Mouse (Mus musculus): Measurements from ENCODE around the gene 9630041A04Rik.

The 9630041A04Rik gene

GRCm38 (mm10) chr9:101918771-101919170 is 57.1 kb downstream of the 9630041A04Rik start:
- no peak for DNase-seq (ENCODE audit: low spot score in 2 of 2)

- no peak for DNase-seq (ENCODE audit: low spot score in 2 of 2)
These were observed 57.7 kb downstream of the 9630041A04Rik start for GRCm38 (mm10) chr9:101919324-101919723.

GRCm38 (mm10) chr9:101922846-101923245 is 61.2 kb downstream of the 9630041A04Rik start:
- DNase-seq (ENCODE audit: low spot score in 2 of 2): no peak

GRCm38 (mm10) chr9:101924829-101925228 is 63.2 kb downstream of the 9630041A04Rik start:
- DNase-seq (ENCODE audit: low spot score in 2 of 2): no peak

- DNase-seq (ENCODE audit: low spot score in 2 of 2): no peak
These were observed 72.4 kb downstream of the 9630041A04Rik start for GRCm38 (mm10) chr9:101933946-101934573.

- DNase-seq (ENCODE audit: low spot score in 2 of 2): no peak
These were observed 73.2 kb downstream of the 9630041A04Rik start for GRCm38 (mm10) chr9:101934887-101935286.

GRCm38 (mm10) chr9:101938066-101938465 is 76.4 kb downstream of the 9630041A04Rik start:
- no peak for DNase-seq (ENCODE audit: low spot score in 2 of 2)

- no peak for DNase-seq (ENCODE audit: low spot score in 2 of 2)
These were observed 77.4 kb downstream of the 9630041A04Rik start for GRCm38 (mm10) chr9:101939006-101939405.

DNA sequence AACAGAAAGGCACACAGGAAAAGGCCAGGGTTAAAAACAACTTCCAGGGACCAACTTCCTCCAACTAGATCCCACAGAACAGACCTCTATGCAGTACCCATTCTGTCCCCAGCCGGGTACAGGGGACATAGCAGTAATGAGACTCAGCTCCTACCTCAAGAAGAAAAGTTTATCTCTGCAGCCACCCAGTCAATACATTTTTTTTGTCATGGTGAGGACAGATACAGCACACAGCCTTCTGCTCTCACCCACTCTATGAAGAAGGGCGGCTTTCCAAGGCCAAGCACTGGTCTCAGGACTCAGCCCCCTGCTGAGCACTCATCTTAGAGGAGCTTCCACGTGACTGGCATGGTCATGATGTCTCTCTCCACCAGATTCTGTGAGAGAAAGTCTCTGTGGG is 78.5 kb downstream of the 9630041A04Rik start:
- no peak for DNase-seq (ENCODE audit: low spot score in 2 of 2)

GRCm38 (mm10) chr9:101942058-101942669 is 80.5 kb downstream of the 9630041A04Rik start:
- DNase-seq (ENCODE audit: low spot score in 2 of 2): no peak

- no peak for DNase-seq (ENCODE audit: low spot score in 2 of 2)
These were observed 83.7 kb downstream of the 9630041A04Rik start for GRCm38 (mm10) chr9:101945326-101945725.

GRCm38 (mm10) chr9:101945814-101946213 is 84.2 kb downstream of the 9630041A04Rik start:
- no peak for DNase-seq (ENCODE audit: low spot score in 2 of 2)

GRCm38 (mm10) chr9:101950101-101950500 is 88.5 kb downstream of the 9630041A04Rik start:
- no peak for DNase-seq (ENCODE audit: low spot score in 2 of 2)

GRCm38 (mm10) chr9:101954529-101954928 is 92.9 kb downstream of the 9630041A04Rik start:
- DNase-seq (ENCODE audit: low spot score in 2 of 2): no peak

- DNase-seq (ENCODE audit: low spot score in 2 of 2): no peak
These were observed 94.6 kb downstream of the 9630041A04Rik start for GRCm38 (mm10) chr9:101956228-101956627.

DNA sequence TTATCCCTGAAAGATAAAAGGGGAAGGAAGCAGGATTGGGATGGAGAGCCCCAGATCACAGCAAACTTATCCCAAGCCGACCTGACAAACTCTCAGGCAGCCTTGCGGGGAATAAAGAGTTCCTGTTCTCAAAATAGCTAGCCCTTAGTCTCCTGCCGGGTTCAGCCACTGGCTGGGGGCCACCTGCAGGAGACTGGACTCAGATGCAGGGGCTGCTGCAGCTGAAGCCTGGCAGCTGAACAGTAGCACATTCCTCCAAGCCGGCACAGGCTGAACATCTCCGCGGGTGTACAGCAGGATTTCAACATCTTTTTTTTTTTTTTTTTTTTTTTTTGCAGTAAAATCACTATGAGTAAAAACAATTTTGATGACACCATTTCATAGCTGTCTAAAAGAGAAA is 110.2 kb downstream of the 9630041A04Rik start:
- no peak for DNase-seq (ENCODE audit: low spot score in 2 of 2)

DNA sequence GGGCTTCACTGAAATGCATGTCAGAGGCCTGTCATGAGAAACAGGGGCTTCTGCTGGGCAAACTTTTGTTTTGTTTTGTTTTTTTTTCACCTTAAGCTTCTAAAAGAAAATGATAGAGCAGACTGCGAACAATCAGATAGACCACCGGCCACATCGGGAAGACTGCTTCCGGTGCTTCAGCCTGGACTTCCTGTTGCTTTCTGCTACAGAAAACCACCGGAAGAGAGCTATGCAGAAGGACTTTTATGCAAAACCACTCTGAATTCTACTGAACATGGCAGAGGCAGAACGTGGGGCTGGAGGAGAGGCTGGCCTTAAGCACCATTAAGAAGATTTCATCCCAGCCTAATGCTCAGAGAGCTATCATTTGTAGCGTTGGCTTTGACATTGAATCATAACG is 110.7 kb downstream of the 9630041A04Rik start:
- DNase-seq (ENCODE audit: low spot score in 2 of 2): no peak

GRCm38 (mm10) chr9:101976884-101977465 is 115.3 kb downstream of the 9630041A04Rik start:
- no peak for DNase-seq (ENCODE audit: low spot score in 2 of 2)

DNA sequence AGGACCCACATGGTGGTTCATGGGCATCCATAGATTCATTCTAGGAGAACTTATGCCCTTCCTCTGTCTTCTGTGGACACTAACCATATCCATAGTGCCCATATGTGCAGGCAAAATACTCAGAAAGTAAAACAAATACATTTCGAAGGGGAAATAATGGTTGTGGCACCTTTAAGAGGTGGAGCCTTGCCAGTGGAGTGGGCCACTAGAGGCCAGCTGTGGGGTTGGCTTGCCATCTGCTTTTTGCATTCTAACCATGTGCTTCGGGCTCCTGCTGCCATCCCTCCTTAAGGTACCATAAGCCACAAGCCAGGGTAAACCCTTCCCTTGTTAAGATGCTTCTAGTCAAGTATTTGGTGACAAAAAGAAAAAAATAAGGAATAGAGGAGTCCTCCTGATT is 119.5 kb downstream of the 9630041A04Rik start:
- no peak for DNase-seq (ENCODE audit: low spot score in 2 of 2)

DNA sequence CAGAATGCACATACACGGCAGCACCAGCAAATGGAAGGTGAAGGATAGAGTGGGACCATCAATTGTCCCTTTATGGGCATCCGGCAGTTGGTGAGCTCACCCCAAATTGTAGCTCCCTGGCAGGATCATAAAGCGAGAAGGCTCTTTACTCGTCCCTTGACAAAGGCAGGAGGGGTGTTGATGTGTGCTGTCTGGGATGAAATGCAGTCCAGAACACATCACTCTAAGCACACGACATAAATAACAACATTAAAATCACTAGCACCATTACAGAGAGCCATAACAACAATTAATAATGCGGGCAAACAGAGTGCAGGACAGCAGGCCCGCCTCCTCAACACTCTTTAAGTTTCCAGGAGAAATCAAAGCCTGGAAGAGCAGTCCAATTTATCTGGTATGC is 120.7 kb downstream of the 9630041A04Rik start:
- DNase-seq (ENCODE audit: low spot score in 2 of 2): no peak

GRCm38 (mm10) chr9:101986910-101987309 is 125.3 kb downstream of the 9630041A04Rik start:
- DNase-seq (ENCODE audit: low spot score in 2 of 2): no peak

- DNase-seq (ENCODE audit: low spot score in 2 of 2): no peak
These were observed 128.4 kb downstream of the 9630041A04Rik start for GRCm38 (mm10) chr9:101990032-101990431.

- DNase-seq (ENCODE audit: low spot score in 2 of 2): no peak
These were observed 129.2 kb downstream of the 9630041A04Rik start for GRCm38 (mm10) chr9:101990836-101991235.

Measured in frontal cortex, postnatal 25 days (tissue).